Mouse (Mus musculus) limb, embryonic 10.5 days (tissue): ENCODE measurements around the gene Mgat1. TPM values are rescaled to one million over a fixed set of nuclear protein-coding genes. Genes with fewer than 3 reads are reported as not detected.

Experiments
- DNase-seq: peaks from one replicate; pipeline ENCODE4 v3.0.0-alpha.2; 2017; ENCODE audit warnings: low spot score
- H3K27ac ChIP-seq: fragments of 300-500 bp; sonication (generic); 2 replicates; pipeline ENCODE4 v1.5.1; 2016; ENCODE audit warnings: mild to moderate bottlenecking
- H3K27me3 ChIP-seq: fragments of 300-500 bp; sonication (generic); 2 replicates; pipeline ENCODE4 v1.6.1; 2016; ENCODE audit warnings: low read depth, mild to moderate bottlenecking; ENCODE audit not compliant: poor library complexity, severe bottlenecking
- H3K36me3 ChIP-seq: fragments of 300-500 bp; sonication (generic); 2 replicates; pipeline ENCODE4 v1.6.1; 2016; ENCODE audit warnings: mild to moderate bottlenecking, moderate library complexity
- H3K4me1 ChIP-seq: fragments of 300-500 bp; sonication (generic); 2 replicates; pipeline ENCODE4 v1.6.1; 2016
- H3K4me3 ChIP-seq: fragments of 300-500 bp; sonication (generic); 2 replicates; pipeline ENCODE4 v1.5.1; 2016; ENCODE audit warnings: mild to moderate bottlenecking, moderate library complexity
- H3K9me3 ChIP-seq: fragments of 300-500 bp; sonication (generic); replicated peaks from 2 replicates; pipeline ENCODE4 v1.6.1; 2016; ENCODE audit warnings: mild to moderate bottlenecking
- WGBS: fragments of 180-500 bp; shearing (Covaris S2); methylation state at CpG from one replicate; pipeline ENCODE4 v1.1.7; 2016; 5-methylcytosine and 5-hydroxymethylcytosine counted together
- polyA plus RNA-seq: library from polyadenylated mRNA; unstranded; fragments of >200 nt; fragmentation: Nextera tagmentation; extraction: Ambion mirVana; gene quantifications from 2 replicates; pipeline ENCODE4 v1.2.1, GENCODE M21; 2016

Mgat1 gene
- polyA plus RNA-seq, 1 experiment from 2014 or later: 46.0 TPM

GRCm38 (mm10) chr11:49213505-49213904 lies 30.5 kb upstream of the Mgat1 start:
- WGBS: 98% methylated on average over 1 of the region's 1 CpGs
- no peaks in the 10 kb centered on the region for H3K9me3 ChIP-seq
- H3K36me3 ChIP-seq: peaks cover 77% of the 10 kb centered on the region
- H3K4me1 ChIP-seq: no peaks in the 10 kb centered on the region
- H3K27me3 ChIP-seq: no peaks in the 10 kb centered on the region
- no peak overlapping the region for H3K4me3 ChIP-seq
- no peak for DNase-seq
- H3K27ac ChIP-seq: no peak overlapping the region

- WGBS: 96% methylated on average over 2 of the region's 2 CpGs
- Histone ChIP-seq H3K27me3 (no peaks in the 10 kb centered on the region), H3K4me1 (no peaks in the 10 kb centered on the region), H3K27ac (no peak overlapping the region), H3K36me3 (peaks cover 49% of the 10 kb centered on the region), H3K9me3 (no peaks in the 10 kb centered on the region), H3K4me3 (no peak overlapping the region)
- no peak for DNase-seq
Measured at GRCm38 (mm10) chr11:49219271-49219670, 24.7 kb upstream of the Mgat1 start.

DNA sequence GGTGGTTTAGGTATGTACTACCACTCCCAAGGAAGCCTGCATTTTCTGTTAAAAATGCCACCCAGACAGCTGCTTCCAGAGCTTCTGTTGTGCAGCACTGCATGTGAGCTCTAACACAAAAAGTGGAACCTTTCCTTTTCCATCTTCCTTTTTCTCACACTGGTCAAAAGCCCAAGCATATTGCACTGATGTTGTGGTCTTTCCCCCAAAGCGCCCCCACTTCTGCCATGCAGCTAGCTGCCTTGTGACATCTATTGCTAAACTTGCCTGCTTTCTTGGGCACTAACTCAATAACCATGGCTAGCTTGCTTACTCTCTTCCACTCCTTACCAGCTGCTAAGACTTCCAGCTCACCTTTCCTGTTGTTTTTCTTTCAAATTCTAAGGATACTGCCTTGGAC lies 19.5 kb upstream of the Mgat1 start:
- H3K27me3 ChIP-seq: no peaks in the 10 kb centered on the region
- WGBS: 72% methylated on average over 1 of the region's 1 CpGs
- no peak for DNase-seq
- no peaks in the 10 kb centered on the region for H3K4me1 ChIP-seq
- H3K27ac ChIP-seq: no peak overlapping the region
- H3K4me3 ChIP-seq: no peak overlapping the region
- H3K9me3 ChIP-seq: no peaks in the 10 kb centered on the region
- 0 out of 2 replicates have a peak, but pooled peaks cover 3% of the 10 kb centered on the region for H3K36me3 ChIP-seq

DNA sequence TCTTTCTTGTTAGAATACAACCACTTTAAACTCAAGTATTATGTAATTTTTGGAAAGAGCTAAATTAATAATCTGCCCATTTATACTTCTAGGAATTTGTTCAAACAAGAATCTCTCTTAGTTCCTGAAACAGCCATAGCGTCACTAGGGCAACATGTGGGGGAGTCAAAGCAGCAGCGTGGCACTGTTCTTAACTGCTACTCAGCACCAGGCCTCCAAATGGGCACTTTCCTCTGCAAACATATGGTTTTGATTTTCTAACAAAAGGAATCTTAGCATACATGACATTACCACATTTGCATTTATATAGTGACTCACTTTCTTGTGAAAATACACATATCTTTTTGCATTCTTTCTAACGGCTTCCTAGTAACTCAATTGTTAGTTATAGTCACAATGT lies 11.2 kb upstream of the Mgat1 start:
- no peak overlapping the region for H3K4me3 ChIP-seq
- DNase-seq: no peak
- H3K4me1 ChIP-seq: no peaks in the 10 kb centered on the region
- H3K27me3 ChIP-seq: no peaks in the 10 kb centered on the region
- no peak overlapping the region for H3K27ac ChIP-seq
- H3K9me3 ChIP-seq: no peaks in the 10 kb centered on the region
- WGBS: 85% methylated on average over 3 of the region's 3 CpGs
- no peaks in the 10 kb centered on the region for H3K36me3 ChIP-seq

- H3K27ac ChIP-seq: no peak overlapping the region
- 82% methylated on average over 3 of the region's 3 CpGs for WGBS
- H3K4me3 ChIP-seq: no peak overlapping the region
- H3K27me3 ChIP-seq: no peaks in the 10 kb centered on the region
- H3K36me3 ChIP-seq: no peaks in the 10 kb centered on the region
- DNase-seq: no peak
- no peaks in the 10 kb centered on the region for H3K4me1 ChIP-seq
- no peaks in the 10 kb centered on the region for H3K9me3 ChIP-seq
Measured at GRCm38 (mm10) chr11:49235459-49236207, 8.4 kb upstream of the Mgat1 start.

- H3K27me3 ChIP-seq: no peaks in the 10 kb centered on the region
- no peak overlapping the region for H3K4me3 ChIP-seq
- no peaks in the 10 kb centered on the region for H3K4me1 ChIP-seq
- no peak for DNase-seq
- H3K27ac ChIP-seq: no peak overlapping the region
- 83% methylated on average over 1 of the region's 1 CpGs for WGBS
- no peaks in the 10 kb centered on the region for H3K9me3 ChIP-seq
- no peaks in the 10 kb centered on the region for H3K36me3 ChIP-seq
Measured at GRCm38 (mm10) chr11:49236891-49237290, 7.1 kb upstream of the Mgat1 start.

DNA sequence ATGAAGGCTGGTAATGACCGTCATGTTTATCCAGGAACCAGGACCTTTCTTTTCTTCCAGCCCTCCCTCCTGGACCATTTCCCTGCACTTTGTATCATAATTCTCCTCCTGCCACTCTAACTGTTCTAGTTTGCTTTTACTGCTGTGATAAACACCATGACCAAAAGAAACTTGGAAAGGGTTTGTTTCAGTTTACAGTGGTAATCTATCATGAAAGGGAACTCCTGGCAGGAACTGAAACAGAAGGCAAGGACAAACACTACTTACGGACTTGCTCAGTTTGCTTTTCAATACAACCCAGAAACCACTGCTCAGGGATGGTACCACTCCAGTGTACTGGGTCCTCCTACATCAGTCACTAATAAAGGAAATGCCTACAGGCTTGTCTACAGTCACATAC lies 6.5 kb upstream of the Mgat1 start:
- H3K4me1 ChIP-seq: 0 out of 2 replicates have a peak, but pooled peaks cover under 1% of the 10 kb centered on the region
- DNase-seq: no peak
- no peaks in the 10 kb centered on the region for H3K36me3 ChIP-seq
- 62% methylated on average over 2 of the region's 2 CpGs for WGBS
- H3K4me3 ChIP-seq: no peak overlapping the region
- no peaks in the 10 kb centered on the region for H3K27me3 ChIP-seq
- no peak overlapping the region for H3K27ac ChIP-seq
- no peaks in the 10 kb centered on the region for H3K9me3 ChIP-seq

- WGBS: 92% methylated on average over 1 of the region's 1 CpGs
- Histone ChIP-seq H3K9me3 (no peaks in the 10 kb centered on the region), H3K27ac (no peak overlapping the region), H3K4me1 (peaks cover 16% of the 10 kb centered on the region), H3K4me3 (no peak overlapping the region), H3K27me3 (no peaks in the 10 kb centered on the region), H3K36me3 (no peaks in the 10 kb centered on the region)
- no peak for DNase-seq
Measured at GRCm38 (mm10) chr11:49240310-49240709, 3.7 kb upstream of the Mgat1 start.

- no peak overlapping the region for H3K27ac ChIP-seq
- H3K4me1 ChIP-seq: peaks cover 22% of the 10 kb centered on the region
- WGBS: 81% methylated on average over 4 of the region's 4 CpGs
- no peak overlapping the region for H3K4me3 ChIP-seq
- no peaks in the 10 kb centered on the region for H3K9me3 ChIP-seq
- no peak for DNase-seq
- H3K36me3 ChIP-seq: no peaks in the 10 kb centered on the region
- no peaks in the 10 kb centered on the region for H3K27me3 ChIP-seq
Measured at GRCm38 (mm10) chr11:49240874-49241273, 3.1 kb upstream of the Mgat1 start.

DNA sequence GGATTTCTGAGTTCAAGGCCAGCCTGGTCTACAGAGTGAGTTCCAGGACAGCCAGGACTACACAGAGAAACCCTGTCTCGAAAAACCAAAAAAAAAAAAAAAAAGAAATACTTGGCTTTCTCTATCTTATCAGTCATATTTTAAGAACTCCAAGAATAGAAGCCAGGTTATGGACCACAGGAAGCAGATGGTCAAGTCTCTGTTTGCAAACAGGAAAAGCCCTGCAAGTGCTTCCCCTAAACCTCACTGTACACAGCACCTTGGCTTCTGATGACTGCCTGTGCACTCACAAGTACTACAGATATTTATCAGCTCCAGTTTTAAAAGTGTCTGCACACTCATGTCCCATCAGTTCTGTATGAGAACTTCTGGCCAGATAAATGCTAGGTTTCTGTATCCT lies 2.5 kb upstream of the Mgat1 start:
- no peaks in the 10 kb centered on the region for H3K36me3 ChIP-seq
- WGBS: 91% methylated on average over 1 of the region's 1 CpGs
- H3K9me3 ChIP-seq: no peaks in the 10 kb centered on the region
- H3K27ac ChIP-seq: no peak overlapping the region
- peaks cover 27% of the 10 kb centered on the region for H3K4me1 ChIP-seq
- DNase-seq: no peak
- H3K4me3 ChIP-seq: no peak overlapping the region
- no peaks in the 10 kb centered on the region for H3K27me3 ChIP-seq

DNA sequence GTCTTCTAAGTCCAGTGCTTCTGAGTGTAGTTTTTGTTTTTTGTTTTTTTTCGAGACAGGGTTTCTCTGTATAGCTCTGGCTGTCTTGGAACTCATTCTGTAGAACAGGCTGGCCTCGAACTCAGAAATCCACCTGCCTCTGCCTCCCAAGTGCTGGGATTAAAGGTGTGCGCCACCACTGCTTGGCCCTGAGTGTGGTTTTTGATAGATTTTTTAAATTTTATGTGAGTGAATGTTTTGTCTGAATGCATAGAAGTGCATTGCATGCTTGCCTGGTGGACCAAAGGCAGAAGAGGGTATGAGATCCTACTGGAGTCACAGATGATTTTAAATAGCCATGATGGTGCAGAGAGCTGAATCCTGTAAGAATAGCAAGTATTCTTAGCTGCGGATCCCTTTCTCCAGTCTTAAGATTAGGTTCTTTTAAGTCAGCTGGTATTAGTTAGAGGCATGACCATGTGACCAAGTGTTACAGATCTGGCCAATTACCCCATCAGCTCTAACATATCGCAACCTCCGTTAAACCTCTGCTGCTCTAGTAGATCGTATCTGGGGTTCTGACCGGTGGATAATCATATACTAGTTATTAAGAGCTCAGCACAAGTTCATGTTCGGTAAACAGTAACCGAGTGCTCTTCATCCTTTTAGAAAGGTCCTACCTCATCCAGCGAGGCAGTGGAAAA lies 906 bp upstream of the Mgat1 start:
- no peak for DNase-seq
- 22% methylated on average over 11 of the region's 11 CpGs for WGBS
- Histone ChIP-seq H3K27me3 (no peaks in the 10 kb centered on the region), H3K9me3 (no peaks in the 10 kb centered on the region), H3K36me3 (no peaks in the 10 kb centered on the region), H3K4me1 (peaks cover 39% of the 10 kb centered on the region), H3K4me3 (peak overlapping the region; percentile 61), H3K27ac (peak overlapping the region; percentile 90)

- H3K4me1 ChIP-seq: peaks cover 46% of the 10 kb centered on the region
- no peaks in the 10 kb centered on the region for H3K9me3 ChIP-seq
- H3K27me3 ChIP-seq: no peaks in the 10 kb centered on the region
- peak overlapping the region; percentile 61 for H3K4me3 ChIP-seq
- no peaks in the 10 kb centered on the region for H3K36me3 ChIP-seq
- H3K27ac ChIP-seq: peak overlapping the region; percentile 90
- WGBS: 3% methylated on average over 4 of the region's 4 CpGs
- peak; percentile 44 for DNase-seq
Measured at GRCm38 (mm10) chr11:49244595-49244930, 572 bp downstream of the Mgat1 start.

- peak; percentile 42 for DNase-seq
- WGBS: 19% methylated on average over 7 of the region's 7 CpGs
- no peaks in the 10 kb centered on the region for H3K9me3 ChIP-seq
- H3K27ac ChIP-seq: peak overlapping the region; percentile 90
- no peaks in the 10 kb centered on the region for H3K36me3 ChIP-seq
- H3K4me3 ChIP-seq: peak overlapping the region; percentile 61
- H3K4me1 ChIP-seq: peaks cover 52% of the 10 kb centered on the region
- no peaks in the 10 kb centered on the region for H3K27me3 ChIP-seq
Measured at GRCm38 (mm10) chr11:49245176-49245575, 1.2 kb downstream of the Mgat1 start.
